Mouse (Mus musculus) midbrain, embryonic 13.5 days (tissue): Measurements from ENCODE around the gene Mapk11. TPM values are rescaled to one million over a fixed set of nuclear protein-coding genes. Genes with fewer than 3 reads are reported as not detected.

Source experiments
- microRNA-seq: library from miRNA; unstranded; fragments of <30 nt; microRNA quantifications from one replicate; pipeline ENCODE4, GENCODE M21; 2016
- polyA plus RNA-seq: library from polyadenylated mRNA; unstranded; fragments of >200 nt; fragmentation: Nextera tagmentation; extraction: Ambion mirVana; gene quantifications from 2 replicates; pipeline ENCODE4 v1.2.1, GENCODE M21; 2015

Mapk11 gene
- polyA plus RNA-seq, 1 experiment from 2014 or later = 39.8 TPM

Small RNA genes lying within 50 kb of the gene (microRNA-seq; reads per million reads assigned to microRNA genes)
- gene Mir6958 (3.9 reads per million, percentile 16 among the genes with 10 or more reads in this experiment), gene Mir7118 (not detected)

Other genes with a start within 250 kb of the Mapk11 start
- gene Ttll8, start 195.2 kb downstream of the Mapk11 start, polyA plus RNA-seq = not detected in 2 replicates
- gene Mlc1, start 170.6 kb downstream of the Mapk11 start, polyA plus RNA-seq = 5.7 and 8.1 TPM in 2 replicates
- not detected in 2 replicates for gene Mov10l1, start 166.7 kb downstream of the Mapk11 start, polyA plus RNA-seq
- 4.1 and 4.5 TPM in 2 replicates for gene Panx2, start 89.9 kb downstream of the Mapk11 start, polyA plus RNA-seq
- gene Trabd, start 74.5 kb downstream of the Mapk11 start, polyA plus RNA-seq = 36.8 and 40.7 TPM in 2 replicates
- gene Selenoo, start 60.5 kb downstream of the Mapk11 start, polyA plus RNA-seq = 20.2 and 23.9 TPM in 2 replicates
- 17.4 and 19.9 TPM in 2 replicates for gene Tubgcp6, start 26.5 kb downstream of the Mapk11 start, polyA plus RNA-seq
- gene Hdac10, start 20.9 kb downstream of the Mapk11 start, polyA plus RNA-seq = 25.0 and 26.0 TPM in 2 replicates
- 8.2 TPM in 2 replicates for gene Mapk12, start 8.9 kb downstream of the Mapk11 start, polyA plus RNA-seq
- 102 and 115 TPM in 2 replicates for gene Plxnb2, start 31.2 kb upstream of the Mapk11 start, polyA plus RNA-seq
- 84.0 and 85.3 TPM in 2 replicates for gene Dennd6b, start 46.9 kb upstream of the Mapk11 start, polyA plus RNA-seq
- gene Ppp6r2, start 61.9 kb upstream of the Mapk11 start, polyA plus RNA-seq = 75.7 and 86.6 TPM in 2 replicates
- gene Sbf1, start 165.7 kb upstream of the Mapk11 start, polyA plus RNA-seq = 80.6 and 88.7 TPM in 2 replicates
- not detected in 2 replicates for gene Adm2, start 173.1 kb upstream of the Mapk11 start, polyA plus RNA-seq
- gene Miox, start 184.8 kb upstream of the Mapk11 start, polyA plus RNA-seq = not detected in 2 replicates
- gene Lmf2, start 206.0 kb upstream of the Mapk11 start, polyA plus RNA-seq = 32.1 and 36.4 TPM in 2 replicates
- 121 and 130 TPM in 2 replicates for gene Ncaph2, start 206.1 kb upstream of the Mapk11 start, polyA plus RNA-seq
- gene Sco2, start 224.2 kb upstream of the Mapk11 start, polyA plus RNA-seq = 7.3 and 9.4 TPM in 2 replicates
- gene Tymp, start 227.4 kb upstream of the Mapk11 start, polyA plus RNA-seq = 2.3 and 2.4 TPM in 2 replicates
- 1.3 TPM in 2 replicates for gene Odf3b, start 229.7 kb upstream of the Mapk11 start, polyA plus RNA-seq
- gene Klhdc7b, start 235.3 kb upstream of the Mapk11 start, polyA plus RNA-seq = not detected in 2 replicates